Mouse (Mus musculus) C2C12 (cell line): ENCODE data around the gene Usp2. TPM values are rescaled to one million over a fixed set of nuclear protein-coding genes. Genes with fewer than 3 reads are reported as not detected.

ENCODE experiments used
- H3K27me3 ChIP-seq: one replicate; pipeline ENCODE4 v1.6.1; 2011; ENCODE audit not compliant: control insufficient read depth, insufficient read depth, insufficient read length
- H3K36me3 ChIP-seq: one replicate; pipeline ENCODE4 v1.6.1; 2011; ENCODE audit not compliant: control insufficient read depth, insufficient read depth
- H3K4me3 ChIP-seq: one replicate; pipeline ENCODE4 v1.5.1; 2011; ENCODE audit warnings: mild to moderate bottlenecking, control low read depth; ENCODE audit not compliant: poor library complexity, insufficient read depth, severe bottlenecking
- H3K79me2 ChIP-seq: one replicate; pipeline ENCODE4 v1.6.1; 2011; ENCODE audit not compliant: control insufficient read depth, insufficient read depth
- H3K79me3 ChIP-seq: one replicate; pipeline ENCODE4 v1.6.1; 2011; ENCODE audit warnings: low read depth, control low read depth
- H3ac ChIP-seq: one replicate; pipeline ENCODE3; 2011; ENCODE audit warnings: low read depth; ENCODE audit not compliant: control insufficient read depth, insufficient read length
- CEBPB ChIP-seq: IDR thresholded peaks from one replicate; pipeline ENCODE4 v1.6.1; 2011; ENCODE audit warnings: low read depth, mild to moderate bottlenecking, control low read depth, moderate library complexity
- CTCF ChIP-seq: IDR thresholded peaks from one replicate; pipeline ENCODE4 v1.5.1; 2011; ENCODE audit not compliant: control insufficient read depth, insufficient read depth, insufficient read length
- FOSL1 ChIP-seq: IDR thresholded peaks from one replicate; pipeline ENCODE4 v1.8.0; 2011; ENCODE audit warnings: mild to moderate bottlenecking, low read length; ENCODE audit not compliant: poor library complexity, insufficient read depth, severe bottlenecking
- MAX ChIP-seq: IDR thresholded peaks from one replicate; pipeline ENCODE4 v1.6.1; 2011; ENCODE audit warnings: mild to moderate bottlenecking, control low read depth
- MYOD1 ChIP-seq: IDR thresholded peaks from one replicate; pipeline ENCODE4 v1.6.1; 2011; ENCODE audit warnings: low read depth; ENCODE audit not compliant: control insufficient read depth, insufficient read length
- MYOG ChIP-seq: IDR thresholded peaks from one replicate; pipeline ENCODE4 v1.6.1; 2011; ENCODE audit not compliant: control insufficient read depth, insufficient read length; ENCODE audit errors: extremely low read depth
- USF1 ChIP-seq: IDR thresholded peaks from one replicate; pipeline ENCODE4 v1.6.1; 2011; ENCODE audit warnings: low read depth, mild to moderate bottlenecking, control low read depth, moderate library complexity
- polyA plus RNA-seq: library from polyadenylated mRNA; unstranded; fragments of >200 nt; fragmentation: generic; extraction: Trizol; gene quantifications from one replicate; pipeline ENCODE4 v1.2.1, GENCODE M21; 2012; ENCODE audit warnings: missing spikeins

Gene Usp2
- polyA plus RNA-seq, 1 experiment: 0.73 TPM

- Histone ChIP-seq H3K79me2 (no peaks in the 10 kb centered on the region), H3ac (no peak overlapping the region), H3K27me3 (no peaks in the 10 kb centered on the region), H3K4me3 (no peak overlapping the region), H3K36me3 (no peaks in the 10 kb centered on the region), H3K79me3 (no peaks in the 10 kb centered on the region)
- TF ChIP-seq CEBPB: no peak
Measured at GRCm38 (mm10) chr9:44078136-44078797, 11.4 kb downstream of the Usp2 start.

GRCm38 (mm10) chr9:44078955-44079756, 12.3 kb downstream of the Usp2 start:
- Histone ChIP-seq H3K79me2 (no peaks in the 10 kb centered on the region), H3ac (no peak overlapping the region), H3K27me3 (no peaks in the 10 kb centered on the region), H3K36me3 (no peaks in the 10 kb centered on the region), H3K79me3 (no peaks in the 10 kb centered on the region), H3K4me3 (no peak overlapping the region)
- TF ChIP-seq MAX: no peak
- no peak for TF ChIP-seq CEBPB
- no peak for TF ChIP-seq FOSL1
- peak; percentile 95 for TF ChIP-seq USF1
- no peak for TF ChIP-seq CTCF
- peak; percentile 55 for TF ChIP-seq MYOD1
- no peak for TF ChIP-seq MYOG

GRCm38 (mm10) chr9:44079997-44080780, 13.4 kb downstream of the Usp2 start:
- H3K79me2 ChIP-seq: no peaks in the 10 kb centered on the region
- no peaks in the 10 kb centered on the region for H3K79me3 ChIP-seq
- no peak overlapping the region for H3K4me3 ChIP-seq
- TF ChIP-seq FOSL1: no peak
- no peak for TF ChIP-seq CEBPB
- no peak for TF ChIP-seq MAX
- TF ChIP-seq MYOD1: no peak
- no peaks in the 10 kb centered on the region for H3K27me3 ChIP-seq
- no peaks in the 10 kb centered on the region for H3K36me3 ChIP-seq
- H3ac ChIP-seq: no peak overlapping the region

GRCm38 (mm10) chr9:44080953-44081352, 14.1 kb downstream of the Usp2 start:
- H3K4me3 ChIP-seq: no peak overlapping the region
- H3K79me3 ChIP-seq: no peaks in the 10 kb centered on the region
- TF ChIP-seq FOSL1: no peak
- TF ChIP-seq MYOD1: no peak
- TF ChIP-seq MAX: no peak
- no peak for TF ChIP-seq USF1
- TF ChIP-seq MYOG: no peak
- no peak for TF ChIP-seq CEBPB
- TF ChIP-seq CTCF: no peak
- H3K27me3 ChIP-seq: no peaks in the 10 kb centered on the region
- no peaks in the 10 kb centered on the region for H3K79me2 ChIP-seq
- no peak overlapping the region for H3ac ChIP-seq
- no peaks in the 10 kb centered on the region for H3K36me3 ChIP-seq

- Histone ChIP-seq H3K36me3 (no peaks in the 10 kb centered on the region), H3K79me2 (no peaks in the 10 kb centered on the region), H3ac (no peak overlapping the region), H3K27me3 (no peaks in the 10 kb centered on the region), H3K79me3 (no peaks in the 10 kb centered on the region), H3K4me3 (no peak overlapping the region)
- TF ChIP-seq CTCF: no peak
- no peak for TF ChIP-seq USF1
- no peak for TF ChIP-seq CEBPB
- no peak for TF ChIP-seq FOSL1
- TF ChIP-seq MYOD1: no peak
- TF ChIP-seq MAX: no peak
- no peak for TF ChIP-seq MYOG
Measured at GRCm38 (mm10) chr9:44081581-44081980, 14.8 kb downstream of the Usp2 start.
